Mouse (Mus musculus) limb, embryonic 13.5 days (tissue): ENCODE data around the gene Cd5. TPM values are rescaled to one million over a fixed set of nuclear protein-coding genes. Genes with fewer than 3 reads are reported as not detected.
A peak's percentile ranks its signal among the peaks of the same experiment; 100 is the strongest.

Experiments
- ATAC-seq: fragments of 200-750 bp; cut with Nextera tagmentation; 2 replicates; pipeline ENCODE4 v1.8.0; 2017; ENCODE audit warnings: low read depth, moderate number of reproducible peaks, moderate TSS enrichment; ENCODE audit not compliant: low FRiP score
- H3K27ac ChIP-seq: fragments of 300-500 bp; sonication (generic); 2 replicates; pipeline ENCODE4 v1.5.1; 2015; ENCODE audit warnings: inconsistent platforms, mild to moderate bottlenecking, moderate library complexity
- H3K27me3 ChIP-seq: fragments of 300-500 bp; sonication (generic); 2 replicates; pipeline ENCODE4 v1.6.1; 2015; ENCODE audit warnings: mild to moderate bottlenecking, inconsistent platforms
- H3K36me3 ChIP-seq: fragments of 300-500 bp; sonication (generic); 2 replicates; pipeline ENCODE4 v1.6.1; 2015; ENCODE audit warnings: inconsistent platforms, mild to moderate bottlenecking, moderate library complexity
- H3K4me1 ChIP-seq: fragments of 300-500 bp; sonication (generic); 2 replicates; pipeline ENCODE4 v1.6.1; 2015; ENCODE audit warnings: inconsistent platforms
- H3K4me2 ChIP-seq: fragments of 300-500 bp; sonication (generic); replicated peaks from 2 replicates; pipeline ENCODE4 v1.6.1; 2015; ENCODE audit warnings: inconsistent platforms, mild to moderate bottlenecking, moderate library complexity
- H3K4me3 ChIP-seq: fragments of 300-500 bp; sonication (generic); 2 replicates; pipeline ENCODE4 v1.5.1; 2015; ENCODE audit warnings: moderate library complexity, mild to moderate bottlenecking, inconsistent platforms
- H3K9ac ChIP-seq: fragments of 300-500 bp; sonication (generic); 2 replicates; pipeline ENCODE4 v1.6.1; 2015; ENCODE audit warnings: mild to moderate bottlenecking, inconsistent platforms
- H3K9me3 ChIP-seq: fragments of 300-500 bp; sonication (generic); 2 replicates; pipeline ENCODE4 v1.6.1; 2016; ENCODE audit warnings: inconsistent platforms
- WGBS: fragments of 180-500 bp; shearing (Covaris S2); methylation state at CpG from one replicate; pipeline ENCODE4 v1.1.7; 2015; 5-methylcytosine and 5-hydroxymethylcytosine counted together
- polyA plus RNA-seq: library from polyadenylated mRNA; unstranded; fragments of >200 nt; fragmentation: Nextera tagmentation; extraction: Ambion mirVana; gene quantifications from 2 replicates; pipeline ENCODE4 v1.2.1, GENCODE M21; 2015

The Cd5 gene
- polyA plus RNA-seq, 1 experiment from 2014 or later = 0.08 TPM

DNA sequence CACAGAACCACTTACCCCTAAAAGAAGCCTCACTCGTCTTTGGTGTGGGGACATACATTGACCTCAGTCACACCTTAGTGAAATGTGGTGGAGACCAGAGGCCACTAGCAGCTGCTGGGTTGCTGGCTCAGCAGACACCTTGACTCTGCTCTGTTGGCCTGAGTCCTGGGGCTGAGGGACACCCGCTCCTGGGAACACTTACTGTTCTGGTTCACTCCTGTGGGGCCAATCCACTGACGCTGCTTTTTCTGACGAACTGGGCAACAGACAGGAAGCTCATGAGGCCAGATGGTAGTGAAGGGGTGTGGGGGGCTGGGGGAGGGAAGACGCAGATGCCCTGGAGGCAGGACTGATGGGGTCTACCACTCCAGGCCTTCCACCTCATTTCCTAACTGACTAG is 17.7 kb downstream of the Cd5 start:
- Histone ChIP-seq H3K9me3 (no peaks in the 10 kb centered on the region), H3K4me2 (no peak overlapping the region), H3K9ac (no peak overlapping the region), H3K36me3 (no peaks in the 10 kb centered on the region), H3K27ac (no peak overlapping the region), H3K4me3 (no peak overlapping the region), H3K4me1 (peaks cover 28% of the 10 kb centered on the region), H3K27me3 (no peaks in the 10 kb centered on the region)
- ATAC-seq = no peak
- 27% methylated on average over 5 of the region's 5 CpGs for WGBS

GRCm38 (mm10) chr19:10720524-10720923 is 18.3 kb downstream of the Cd5 start:
- ATAC-seq = no peak

GRCm38 (mm10) chr19:10719751-10720150 is 19.1 kb downstream of the Cd5 start:
- H3K9me3 ChIP-seq = no peaks in the 10 kb centered on the region
- WGBS = 8% methylated on average over 2 of the region's 2 CpGs
- ATAC-seq = no peak
- H3K4me3 ChIP-seq = no peak overlapping the region
- no peaks in the 10 kb centered on the region for H3K27me3 ChIP-seq
- peaks cover 28% of the 10 kb centered on the region for H3K4me1 ChIP-seq
- H3K27ac ChIP-seq = no peak overlapping the region
- no peak overlapping the region for H3K4me2 ChIP-seq
- no peaks in the 10 kb centered on the region for H3K36me3 ChIP-seq
- H3K9ac ChIP-seq = peak overlapping the region; percentile 19; the same call in 1 of the 2 replicates

More at GRCm38 (mm10) chr19:10720524-10720923, 18.3 kb downstream of the Cd5 start:
- Histone ChIP-seq H3K27me3 (no peaks in the 10 kb centered on the region), H3K9me3 (no peaks in the 10 kb centered on the region), H3K4me3 (no peak overlapping the region), H3K36me3 (no peaks in the 10 kb centered on the region), H3K4me1 (peaks cover 28% of the 10 kb centered on the region), H3K9ac (no peak overlapping the region; the same call in 1 of the 2 replicates), H3K4me2 (no peak overlapping the region), H3K27ac (no peak overlapping the region)
- WGBS = 20% methylated on average over 3 of the region's 3 CpGs

DNA sequence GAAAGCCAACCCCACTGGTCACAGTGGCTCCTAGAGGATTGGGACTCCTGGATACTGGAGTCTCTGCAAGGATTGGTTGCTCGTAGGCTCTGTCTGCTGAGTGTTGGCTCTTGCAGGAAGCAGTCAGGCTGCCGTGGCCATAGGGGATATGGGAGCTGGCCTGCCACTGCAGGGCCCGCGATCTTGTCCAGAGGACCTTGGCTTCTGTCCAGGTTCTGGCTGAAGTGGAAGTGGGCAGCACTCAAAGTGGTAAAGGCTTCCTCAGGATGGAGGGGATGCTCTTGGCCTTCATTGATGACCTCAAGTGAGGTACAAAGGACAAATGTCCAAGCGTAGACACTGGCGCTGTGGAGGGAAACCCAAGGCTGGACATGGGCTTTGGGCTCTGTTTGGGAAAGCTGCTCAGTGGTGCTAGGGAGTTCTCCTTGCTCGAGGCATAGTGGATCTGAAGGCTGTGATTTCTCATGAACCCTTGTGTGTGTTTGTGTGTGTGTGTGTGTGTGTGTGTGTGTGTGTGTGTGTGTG is 20.5 kb downstream of the Cd5 start:
- no peak for ATAC-seq
- Histone ChIP-seq H3K9ac (no peak overlapping the region), H3K9me3 (no peaks in the 10 kb centered on the region), H3K4me3 (no peak overlapping the region), H3K4me2 (no peak overlapping the region), H3K27ac (no peak overlapping the region), H3K36me3 (peaks cover 10% of the 10 kb centered on the region), H3K4me1 (peaks cover 31% of the 10 kb centered on the region), H3K27me3 (no peaks in the 10 kb centered on the region)
- 73% methylated on average over 7 of the region's 7 CpGs for WGBS

- Histone ChIP-seq H3K36me3 (peaks cover 38% of the 10 kb centered on the region), H3K27me3 (no peaks in the 10 kb centered on the region), H3K9me3 (no peaks in the 10 kb centered on the region), H3K4me3 (no peak overlapping the region), H3K4me1 (peaks cover 17% of the 10 kb centered on the region), H3K27ac (no peak overlapping the region; the same call in 1 of the 2 replicates), H3K4me2 (no peak overlapping the region), H3K9ac (no peak overlapping the region)
- 87% methylated on average over 6 of the region's 6 CpGs for WGBS
- ATAC-seq = no peak
Observed at GRCm38 (mm10) chr19:10715476-10715875, 23.3 kb downstream of the Cd5 start.

- no peaks in the 10 kb centered on the region for H3K9me3 ChIP-seq
- H3K36me3 ChIP-seq = peaks cover 44% of the 10 kb centered on the region
- H3K4me2 ChIP-seq = no peak overlapping the region
- WGBS = 34% methylated on average over 4 of the region's 4 CpGs
- peaks cover 16% of the 10 kb centered on the region for H3K4me1 ChIP-seq
- no peaks in the 10 kb centered on the region for H3K27me3 ChIP-seq
- no peak overlapping the region for H3K4me3 ChIP-seq
- peak; percentile 63; the same call in 1 of the 2 replicates for ATAC-seq
- 0 out of 2 replicates have a peak overlapping the region, but pooled peaks have one; percentile 25 for H3K9ac ChIP-seq
- peak overlapping the region; percentile 39; the same call in 1 of the 2 replicates for H3K27ac ChIP-seq
Observed at GRCm38 (mm10) chr19:10714682-10715475, 23.9 kb downstream of the Cd5 start.

- Histone ChIP-seq H3K4me1 (peaks cover 18% of the 10 kb centered on the region), H3K9ac (0 out of 2 replicates have a peak overlapping the region, but pooled peaks have one; percentile 25), H3K9me3 (no peaks in the 10 kb centered on the region), H3K36me3 (peaks cover 45% of the 10 kb centered on the region), H3K27me3 (no peaks in the 10 kb centered on the region), H3K4me3 (no peak overlapping the region), H3K4me2 (no peak overlapping the region), H3K27ac (peak overlapping the region; percentile 39; the same call in 1 of the 2 replicates)
- 81% methylated on average over 6 of the region's 6 CpGs for WGBS
- ATAC-seq = no peak
Observed at GRCm38 (mm10) chr19:10714168-10714567, 24.6 kb downstream of the Cd5 start.

- Histone ChIP-seq H3K4me3 (no peak overlapping the region), H3K36me3 (peaks cover 46% of the 10 kb centered on the region), H3K4me2 (no peak overlapping the region), H3K27me3 (no peaks in the 10 kb centered on the region), H3K9ac (no peak overlapping the region), H3K4me1 (peaks cover 21% of the 10 kb centered on the region), H3K27ac (no peak overlapping the region), H3K9me3 (no peaks in the 10 kb centered on the region)
- no peak for ATAC-seq
- WGBS = 94% methylated on average over 10 of the region's 10 CpGs
Observed at GRCm38 (mm10) chr19:10713551-10713950, 25.3 kb downstream of the Cd5 start.

- WGBS = 94% methylated on average over 12 of the region's 12 CpGs
- ATAC-seq = no peak
- Histone ChIP-seq H3K4me1 (peaks cover 21% of the 10 kb centered on the region), H3K4me3 (no peak overlapping the region), H3K4me2 (no peak overlapping the region), H3K27ac (no peak overlapping the region), H3K27me3 (no peaks in the 10 kb centered on the region), H3K9me3 (no peaks in the 10 kb centered on the region), H3K9ac (no peak overlapping the region), H3K36me3 (peaks cover 54% of the 10 kb centered on the region)
Observed at GRCm38 (mm10) chr19:10712646-10713045, 26.2 kb downstream of the Cd5 start.

GRCm38 (mm10) chr19:10712194-10712593 is 26.6 kb downstream of the Cd5 start:
- 94% methylated on average over 7 of the region's 7 CpGs for WGBS
- ATAC-seq = no peak
- Histone ChIP-seq H3K9ac (no peak overlapping the region), H3K27ac (no peak overlapping the region), H3K9me3 (no peaks in the 10 kb centered on the region), H3K36me3 (peaks cover 59% of the 10 kb centered on the region), H3K4me3 (no peak overlapping the region), H3K27me3 (no peaks in the 10 kb centered on the region), H3K4me1 (peaks cover 21% of the 10 kb centered on the region), H3K4me2 (no peak overlapping the region)

- Histone ChIP-seq H3K4me3 (no peak overlapping the region), H3K4me2 (no peak overlapping the region), H3K4me1 (peaks cover 21% of the 10 kb centered on the region), H3K27ac (no peak overlapping the region), H3K36me3 (peaks cover 68% of the 10 kb centered on the region), H3K9me3 (no peaks in the 10 kb centered on the region), H3K27me3 (no peaks in the 10 kb centered on the region), H3K9ac (no peak overlapping the region)
- WGBS = 83% methylated on average over 4 of the region's 4 CpGs
- ATAC-seq = no peak
Observed at GRCm38 (mm10) chr19:10710751-10711150, 28.1 kb downstream of the Cd5 start.

- peak; percentile 29 for ATAC-seq
- Histone ChIP-seq H3K4me2 (no peak overlapping the region), H3K27ac (peak overlapping the region; percentile 3; the same call in 1 of the 2 replicates), H3K9me3 (no peaks in the 10 kb centered on the region), H3K4me3 (no peak overlapping the region), H3K36me3 (peaks cover 68% of the 10 kb centered on the region), H3K4me1 (peaks cover 21% of the 10 kb centered on the region), H3K27me3 (no peaks in the 10 kb centered on the region), H3K9ac (no peak overlapping the region)
- 77% methylated on average over 9 of the region's 9 CpGs for WGBS
Observed at GRCm38 (mm10) chr19:10710088-10710511, 28.7 kb downstream of the Cd5 start.
